Mouse (Mus musculus): Measurements from ENCODE around the gene Pkd2.

GRCm38 (mm10) chr5:104465279-104465678 is 6.0 kb downstream of the Pkd2 start:
- TF ChIP-seq POLR2A (IDR thresholded peaks at IDR 0.05; ENCODE audit: insufficient read depth, low read depth, low read length) (no peak), CTCF (IDR thresholded peaks at IDR 0.05; ENCODE audit: insufficient read depth, low read depth, low read length) (no peak)

All from olfactory bulb, adult 2 months (tissue).